Mouse (Mus musculus) heart, embryonic 13.5 days (tissue): ENCODE data around the gene Psma1. TPM values are rescaled to one million over a fixed set of nuclear protein-coding genes. Genes with fewer than 3 reads are reported as not detected.
A peak's percentile ranks its signal among the peaks of the same experiment; 100 is the strongest.

Experiments
- ATAC-seq: fragments of 200-750 bp; cut with Nextera tagmentation; 2 replicates; pipeline ENCODE4 v1.8.0; 2017; ENCODE audit warnings: moderate TSS enrichment; ENCODE audit not compliant: insufficient number of reproducible peaks, low FRiP score, low TSS enrichment; ENCODE audit errors: extremely low read depth
- H3K27ac ChIP-seq: fragments of 300-500 bp; sonication (generic); replicated peaks from 2 replicates; pipeline ENCODE4 v1.5.1; 2015; ENCODE audit warnings: moderate library complexity, mild to moderate bottlenecking, inconsistent platforms
- H3K27me3 ChIP-seq: fragments of 300-500 bp; sonication (generic); replicated peaks from 2 replicates; pipeline ENCODE4 v1.6.1; 2015; ENCODE audit warnings: mild to moderate bottlenecking, inconsistent platforms
- H3K36me3 ChIP-seq: fragments of 300-500 bp; sonication (generic); 2 replicates; pipeline ENCODE4 v1.6.1; 2015; ENCODE audit warnings: mild to moderate bottlenecking, inconsistent platforms
- H3K4me1 ChIP-seq: fragments of 300-500 bp; sonication (generic); 2 replicates; pipeline ENCODE4 v1.6.1; 2015; ENCODE audit warnings: inconsistent platforms
- H3K4me2 ChIP-seq: fragments of 300-500 bp; sonication (generic); 2 replicates; pipeline ENCODE4 v1.6.1; 2015; ENCODE audit warnings: inconsistent platforms, mild to moderate bottlenecking, moderate library complexity
- H3K4me3 ChIP-seq: fragments of 300-500 bp; sonication (generic); 2 replicates; pipeline ENCODE4 v1.5.1; 2015; ENCODE audit warnings: moderate library complexity, mild to moderate bottlenecking, inconsistent platforms
- H3K9ac ChIP-seq: fragments of 300-500 bp; sonication (generic); 2 replicates; pipeline ENCODE4 v1.6.1; 2015; ENCODE audit warnings: inconsistent platforms, mild to moderate bottlenecking, moderate library complexity
- H3K9me3 ChIP-seq: fragments of 300-500 bp; sonication (generic); 2 replicates; pipeline ENCODE4 v1.6.1; 2016; ENCODE audit warnings: inconsistent platforms
- WGBS: fragments of 180-500 bp; shearing (Covaris S2); methylation state at CpG from one replicate; pipeline ENCODE4 v1.1.7; 2015; ENCODE audit warnings: mixed read lengths; 5-methylcytosine and 5-hydroxymethylcytosine counted together
- polyA plus RNA-seq: library from polyadenylated mRNA; unstranded; fragments of >200 nt; fragmentation: Nextera tagmentation; extraction: Ambion mirVana; gene quantifications from 2 replicates; pipeline ENCODE4 v1.2.1, GENCODE M21; 2015

The Psma1 gene
- polyA plus RNA-seq, 1 experiment from 2014 or later = 327 TPM

DNA sequence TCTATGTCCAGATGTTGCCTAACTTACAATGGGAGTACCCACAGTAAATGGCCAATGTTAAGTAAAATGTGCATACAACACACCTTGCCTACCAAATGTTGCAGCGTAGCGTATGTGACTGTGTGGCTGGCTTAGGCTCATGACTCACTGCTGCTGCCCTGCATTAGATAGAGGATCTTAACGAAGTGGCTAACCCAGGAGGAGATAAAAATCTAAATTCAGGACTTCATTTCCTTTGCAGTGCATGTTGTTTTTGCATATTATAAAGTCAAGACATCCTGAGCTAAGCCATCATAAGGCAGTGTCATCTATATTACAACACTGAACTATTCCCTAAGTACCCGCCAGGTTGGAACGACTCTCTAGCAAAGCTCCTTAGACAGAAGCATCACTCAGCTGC is 7.5 kb downstream of the Psma1 start:
- 91% methylated on average over 5 of the region's 5 CpGs for WGBS
- Histone ChIP-seq H3K4me3 (no peak overlapping the region), H3K36me3 (peaks cover 93% of the 10 kb centered on the region), H3K27ac (no peak overlapping the region), H3K9ac (no peak overlapping the region), H3K4me1 (no peaks in the 10 kb centered on the region), H3K27me3 (no peaks in the 10 kb centered on the region), H3K9me3 (peaks cover 1% of the 10 kb centered on the region; the same call in 1 of the 2 replicates), H3K4me2 (no peak overlapping the region)
- no peak for ATAC-seq

DNA sequence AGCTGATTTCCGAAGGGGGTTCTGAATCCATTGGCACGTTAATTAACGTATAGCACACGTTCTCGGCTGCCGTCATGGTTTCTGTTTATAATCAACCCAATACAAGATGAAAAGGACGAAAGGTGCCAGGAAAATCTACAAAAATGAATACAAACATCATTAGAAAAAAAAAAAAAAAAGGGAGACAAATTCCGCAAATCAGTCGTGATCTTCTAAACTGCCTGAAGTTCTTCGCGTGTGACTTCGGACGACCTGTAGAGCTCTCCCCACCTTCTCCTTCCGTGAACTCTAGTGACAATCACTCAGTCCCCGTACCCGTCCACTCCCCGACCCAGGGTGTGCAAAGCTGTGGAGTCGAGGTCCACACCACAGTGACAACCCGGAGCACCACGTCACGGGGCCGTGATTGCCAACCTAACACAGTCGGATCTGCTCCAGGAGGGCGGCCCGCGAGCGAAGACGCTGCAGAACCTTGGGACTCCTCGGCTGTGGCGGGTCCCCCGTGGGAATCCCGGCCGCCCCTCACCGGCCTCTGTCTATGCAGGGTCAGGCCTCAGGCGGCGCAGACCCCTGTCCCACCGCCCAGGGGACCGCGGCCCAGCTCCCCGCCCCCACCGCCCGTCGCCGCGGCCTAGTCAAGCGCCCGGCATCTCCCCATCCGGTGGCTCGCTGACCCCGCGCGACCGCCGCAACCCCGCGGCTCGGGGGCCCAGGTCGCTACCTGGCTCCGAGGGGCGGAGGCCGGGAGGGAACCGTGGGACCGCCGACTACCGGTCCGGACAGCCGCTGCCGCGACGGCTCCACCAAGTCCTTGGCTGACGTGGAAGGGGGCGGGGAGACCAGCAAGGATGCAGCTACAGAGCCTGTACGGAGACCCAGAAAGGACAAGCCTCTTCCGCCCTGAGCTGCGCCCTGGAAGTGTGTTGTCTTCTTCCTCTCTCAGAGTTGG is 21.8 kb downstream of the Psma1 start, which contains the start of gene Copb1:
Gene Copb1, minus strand, starts transcription at position 827 of the 949 bp plus-strand sequence.
- Histone ChIP-seq H3K27ac (peak within 1 kb of the TSS; percentile 71), H3K36me3 (peaks cover 37% of the 10 kb centered on the region), H3K9ac (peak within 1 kb of the TSS; percentile 98), H3K4me1 (peaks cover 9% of the 10 kb centered on the region), H3K9me3 (no peaks in the 10 kb centered on the region), H3K4me3 (peak within 1 kb of the TSS; percentile 98), H3K27me3 (no peaks in the 10 kb centered on the region), H3K4me2 (peak within 1 kb of the TSS; percentile 73)
- WGBS = 1% methylated on average over 75 of the region's 75 CpGs
- peak; percentile 91 for ATAC-seq

DNA sequence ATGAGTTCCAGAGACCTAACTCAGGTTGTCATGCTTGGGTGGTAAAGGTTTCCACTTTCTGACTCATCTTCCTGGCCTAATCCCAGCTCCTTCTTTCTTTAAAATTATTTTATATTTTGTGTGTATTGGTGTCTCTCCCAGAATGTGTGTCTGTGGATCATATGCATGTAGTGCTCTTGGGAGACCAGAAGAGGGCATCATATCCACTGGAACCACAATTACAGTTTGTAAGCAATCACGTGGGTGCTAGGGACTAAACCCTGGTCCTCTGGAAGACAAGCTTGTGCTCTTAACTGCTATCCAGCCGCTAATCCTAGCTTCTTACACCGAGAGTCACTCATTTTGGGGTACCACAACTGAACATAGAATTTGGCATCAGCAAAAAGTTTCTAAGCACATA is 24.2 kb downstream of the Psma1 start:
- no peak overlapping the region for H3K4me3 ChIP-seq
- peaks cover 56% of the 10 kb centered on the region for H3K36me3 ChIP-seq
- no peak overlapping the region for H3K4me2 ChIP-seq
- no peak overlapping the region for H3K9ac ChIP-seq
- H3K27me3 ChIP-seq = no peaks in the 10 kb centered on the region
- H3K4me1 ChIP-seq = peaks cover 9% of the 10 kb centered on the region
- WGBS = 89% methylated on average over 3 of the region's 3 CpGs
- H3K9me3 ChIP-seq = no peaks in the 10 kb centered on the region
- no peak for ATAC-seq
- H3K27ac ChIP-seq = no peak overlapping the region

DNA sequence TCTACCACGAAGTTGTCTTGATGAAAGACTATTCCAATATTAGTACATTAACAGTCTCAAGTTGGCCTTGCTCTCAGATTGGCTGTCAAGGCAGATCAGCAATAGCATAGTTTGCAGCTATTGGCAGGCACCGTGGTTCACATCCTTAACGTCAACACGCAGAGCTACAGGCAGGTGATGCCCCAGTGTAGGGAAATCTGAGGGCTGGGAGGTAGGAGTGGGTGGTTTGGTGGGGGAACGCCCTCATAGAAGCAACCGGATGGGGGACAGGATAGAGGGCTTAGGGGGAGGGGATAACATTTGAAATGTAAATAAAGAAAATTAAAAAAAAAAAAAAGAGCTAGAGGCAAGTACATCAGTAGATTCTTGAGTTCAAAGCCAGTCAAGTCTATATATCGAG is 41.9 kb downstream of the Psma1 start:
- peaks cover 90% of the 10 kb centered on the region for H3K36me3 ChIP-seq
- 77% methylated on average over 7 of the region's 7 CpGs for WGBS
- H3K4me3 ChIP-seq = no peak overlapping the region
- no peaks in the 10 kb centered on the region for H3K4me1 ChIP-seq
- no peak overlapping the region for H3K4me2 ChIP-seq
- ATAC-seq = no peak
- no peak overlapping the region for H3K9ac ChIP-seq
- H3K27me3 ChIP-seq = no peaks in the 10 kb centered on the region
- H3K9me3 ChIP-seq = no peaks in the 10 kb centered on the region
- H3K27ac ChIP-seq = no peak overlapping the region

DNA sequence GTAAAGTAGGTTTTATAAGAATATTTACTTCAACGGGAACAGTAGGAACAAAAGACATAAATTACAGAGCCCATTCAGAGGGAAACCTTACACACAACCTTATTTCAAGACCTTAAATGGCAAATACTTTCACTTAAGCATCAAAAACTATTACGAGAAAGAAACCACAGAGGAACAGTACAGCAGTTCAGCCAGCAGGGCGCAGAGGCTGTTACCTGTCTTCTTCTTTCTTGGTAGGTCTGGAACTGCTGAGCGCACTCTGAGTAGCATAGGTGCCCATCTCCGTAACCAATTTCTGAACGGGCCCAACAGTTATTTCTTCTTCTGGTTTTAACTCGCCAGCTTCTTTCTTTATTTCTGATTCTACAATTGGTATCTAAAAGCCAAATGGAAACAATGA is 42.9 kb downstream of the Psma1 start:
- 91% methylated on average over 7 of the region's 7 CpGs for WGBS
- Histone ChIP-seq H3K27ac (no peak overlapping the region), H3K4me1 (no peaks in the 10 kb centered on the region), H3K4me3 (no peak overlapping the region), H3K36me3 (peaks cover 92% of the 10 kb centered on the region), H3K9ac (no peak overlapping the region), H3K9me3 (no peaks in the 10 kb centered on the region), H3K27me3 (no peaks in the 10 kb centered on the region), H3K4me2 (no peak overlapping the region)
- ATAC-seq = no peak

DNA sequence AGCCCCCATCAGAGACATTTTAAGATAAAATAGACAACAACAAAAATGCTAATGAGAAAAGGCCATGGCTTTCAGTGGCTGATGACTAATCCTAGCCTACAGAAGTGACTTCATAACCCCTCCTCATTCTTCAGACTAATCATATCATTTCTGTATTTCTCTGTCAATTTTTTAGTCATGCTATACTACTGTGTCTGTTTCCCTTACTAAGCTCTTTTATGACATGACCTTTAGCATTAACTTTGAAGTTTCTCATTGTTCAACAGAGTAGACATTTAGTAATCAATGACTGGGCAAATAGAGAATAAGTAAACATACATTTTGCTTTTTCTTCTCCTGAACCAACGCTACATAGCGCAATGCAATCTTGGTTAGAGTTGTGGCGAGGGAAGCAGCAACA is 44.1 kb downstream of the Psma1 start:
- H3K27ac ChIP-seq = no peak overlapping the region
- H3K4me1 ChIP-seq = no peaks in the 10 kb centered on the region
- H3K4me2 ChIP-seq = no peak overlapping the region
- H3K9me3 ChIP-seq = no peaks in the 10 kb centered on the region
- H3K36me3 ChIP-seq = peaks cover 89% of the 10 kb centered on the region
- no peak overlapping the region for H3K4me3 ChIP-seq
- no peaks in the 10 kb centered on the region for H3K27me3 ChIP-seq
- 95% methylated on average over 3 of the region's 3 CpGs for WGBS
- no peak for ATAC-seq
- no peak overlapping the region for H3K9ac ChIP-seq

DNA sequence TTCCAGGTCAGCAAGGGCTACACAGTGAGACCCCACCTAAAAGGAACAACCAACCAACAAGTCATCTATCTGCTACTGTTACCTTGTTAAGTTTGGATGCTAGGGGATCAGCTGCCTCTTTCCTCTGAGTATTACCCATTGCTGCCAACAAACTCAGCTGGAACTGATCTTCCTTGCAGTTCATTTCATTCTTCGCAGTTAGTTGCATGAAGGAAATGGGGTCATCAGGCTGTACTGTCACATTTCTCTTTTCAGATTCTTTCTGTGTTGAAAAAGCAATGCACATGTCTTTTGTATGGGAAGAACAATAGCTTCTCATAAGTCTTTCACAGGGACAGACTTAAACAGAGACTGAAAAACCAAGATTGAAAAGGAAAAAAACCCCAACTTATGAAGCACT is 49.4 kb downstream of the Psma1 start:
- Histone ChIP-seq H3K27me3 (no peaks in the 10 kb centered on the region), H3K9me3 (no peaks in the 10 kb centered on the region), H3K36me3 (peaks cover 73% of the 10 kb centered on the region), H3K4me3 (no peak overlapping the region), H3K4me2 (no peak overlapping the region), H3K27ac (no peak overlapping the region), H3K9ac (no peak overlapping the region), H3K4me1 (no peaks in the 10 kb centered on the region)
- WGBS = 90% methylated on average over 1 of the region's 1 CpGs
- no peak for ATAC-seq

DNA sequence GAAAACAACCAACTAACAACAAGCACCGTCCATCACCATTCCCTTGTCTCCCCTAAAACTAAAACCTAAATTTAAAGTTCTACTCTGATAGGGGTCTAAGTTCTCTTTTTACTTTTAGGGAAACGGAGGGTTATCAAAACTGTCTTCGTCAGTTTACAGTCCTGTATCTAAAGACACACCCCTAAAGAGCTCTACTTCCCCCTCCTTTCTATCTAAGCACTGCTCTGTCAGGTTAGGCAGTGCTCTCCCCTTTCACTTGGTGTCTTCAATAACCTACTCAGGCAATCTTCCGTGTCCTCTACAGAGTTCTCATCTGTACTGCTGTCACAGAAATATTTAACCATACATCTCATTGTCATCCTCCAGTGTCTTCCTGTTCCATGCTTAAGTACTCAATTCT is 55.5 kb downstream of the Psma1 start:
- Histone ChIP-seq H3K9ac (no peak overlapping the region), H3K4me2 (no peak overlapping the region), H3K27me3 (no peaks in the 10 kb centered on the region), H3K4me3 (no peak overlapping the region), H3K4me1 (no peaks in the 10 kb centered on the region), H3K36me3 (peaks cover 64% of the 10 kb centered on the region), H3K27ac (no peak overlapping the region), H3K9me3 (no peaks in the 10 kb centered on the region)
- WGBS = 68% methylated on average over 4 of the region's 4 CpGs
- ATAC-seq = no peak

DNA sequence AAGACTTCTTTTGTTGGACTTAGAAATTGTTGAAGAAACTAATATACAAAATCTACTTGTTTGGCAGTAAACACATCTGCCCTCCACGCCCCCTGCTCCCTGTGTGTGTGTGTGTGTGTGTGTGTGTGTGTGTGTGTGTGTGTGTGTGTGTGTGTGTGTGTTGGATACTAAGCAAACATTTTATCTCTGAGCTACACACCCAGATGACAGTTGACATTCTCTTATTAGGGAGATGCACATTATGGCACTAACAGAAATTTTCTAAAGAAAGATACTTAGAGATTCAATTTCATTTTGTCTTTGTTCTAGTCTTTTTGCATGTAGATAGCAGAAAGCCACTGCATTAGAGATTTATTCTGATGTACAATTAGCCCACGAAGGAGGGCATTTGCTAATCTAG is 59.0 kb downstream of the Psma1 start:
- 93% methylated on average over 2 of the region's 2 CpGs for WGBS
- Histone ChIP-seq H3K9me3 (no peaks in the 10 kb centered on the region), H3K4me3 (no peak overlapping the region), H3K36me3 (peaks cover 74% of the 10 kb centered on the region), H3K9ac (no peak overlapping the region), H3K4me2 (no peak overlapping the region), H3K27ac (no peak overlapping the region), H3K27me3 (no peaks in the 10 kb centered on the region), H3K4me1 (no peaks in the 10 kb centered on the region)
- no peak for ATAC-seq

Other genes with a start within 250 kb of the Psma1 start
- 47.2 and 48.0 TPM in 2 replicates for gene Rras2, start 158.3 kb downstream of the Psma1 start, polyA plus RNA-seq
- 79.0 and 80.6 TPM in 2 replicates for gene Copb1, start 21.4 kb downstream of the Psma1 start, polyA plus RNA-seq
- gene Pde3b, start 139.2 kb upstream of the Psma1 start, polyA plus RNA-seq = 3.2 and 4.0 TPM in 2 replicates